Mouse (Mus musculus): ENCODE results near the gene Gm5157.
"Not testable (repeated sequence)": the region's sequence is repeated elsewhere in the genome, so short reads cannot be mapped to it uniquely, and the experiment has no call there.

The Gm5157 gene

DNA sequence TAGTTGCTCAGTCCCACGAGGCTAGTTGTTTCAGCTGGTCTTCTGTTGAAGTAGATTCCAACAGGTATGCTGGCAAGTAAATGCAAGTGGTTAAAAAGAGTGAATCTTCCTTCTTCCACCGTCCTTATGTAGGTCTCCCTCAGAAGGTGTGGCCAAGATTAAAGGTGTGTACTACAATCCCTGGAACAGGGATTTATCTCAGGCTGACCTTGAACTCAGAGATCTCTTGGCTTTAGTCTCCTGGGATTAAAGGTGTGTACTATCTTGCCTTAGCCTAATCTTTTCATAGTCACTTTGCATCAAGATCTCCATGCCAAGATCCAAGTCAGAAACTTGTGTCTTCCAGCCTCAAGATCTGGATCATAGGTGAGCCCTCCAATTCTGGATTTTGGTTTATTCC, at the start of gene Gm5157:
Gm5157 (minus strand) TSS at position 101 of the 400 bp plus-strand sequence.
- in situ Hi-C loops (cut with MboI; ENCODE audit: unreplicated experiment in 2 of 2) = not testable (repeated sequence)

DNA sequence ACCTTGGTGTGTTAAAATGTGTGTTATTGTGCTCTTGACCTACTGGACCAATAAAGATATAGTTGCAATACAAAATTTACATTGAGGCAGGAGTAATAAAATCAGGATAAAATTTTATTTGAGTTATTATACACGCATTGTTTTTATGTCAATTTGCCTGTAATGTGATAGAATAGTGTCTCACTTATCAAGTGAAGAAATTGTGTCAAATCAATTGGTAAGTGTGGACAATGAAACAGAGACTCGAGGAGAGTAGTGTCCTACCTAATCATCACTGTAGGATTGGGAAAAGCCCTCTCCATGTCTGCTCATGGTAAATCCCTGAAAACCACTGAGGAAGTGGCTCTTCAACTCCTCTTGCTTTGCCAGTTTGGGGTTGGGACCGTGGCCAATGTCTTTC, 28.3 kb downstream of the Gm5157 start, which contains the start of gene Vmn1r123:
Vmn1r123 (plus strand) TSS at position 301 of the 400 bp plus-strand sequence.
- in situ Hi-C loops (cut with MboI; ENCODE audit: unreplicated experiment in 2 of 2) = not testable (repeated sequence)
